Mouse (Mus musculus) gonadal fat pad, adult 2 months (tissue): ENCODE measurements at regions not wholly inside any gene's neighbourhood (a gene's known extent, or its start where the extent isn't known, plus 50 kb on each side); places are given as distances from the start of the nearest gene placed in this dataset.

Experiments used
- DNase-seq: peaks from one replicate; pipeline ENCODE4 v3.0.0-alpha.2; 2012; ENCODE audit warnings: low read depth

DNA sequence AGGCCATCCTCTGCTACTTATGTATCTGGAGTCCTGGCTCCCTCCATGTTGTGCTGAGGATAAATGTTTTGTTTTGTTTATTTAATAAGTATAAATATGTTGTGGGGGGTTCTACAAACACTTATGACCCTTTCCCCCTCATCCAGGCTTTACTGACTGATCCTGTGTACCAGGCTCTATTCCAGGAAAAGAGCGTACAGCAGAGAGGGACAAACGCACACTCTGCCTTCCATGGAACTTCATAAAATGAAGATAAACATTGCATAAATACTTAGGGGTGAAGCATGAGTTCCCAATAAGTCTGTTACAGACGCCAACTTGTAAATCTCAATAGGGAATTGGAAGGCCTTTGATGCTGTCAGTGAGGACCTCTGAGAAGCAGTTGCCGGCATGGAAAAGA, 263.7 kb upstream of the Atp2b1 start:
- DNase-seq = no peak

DNA sequence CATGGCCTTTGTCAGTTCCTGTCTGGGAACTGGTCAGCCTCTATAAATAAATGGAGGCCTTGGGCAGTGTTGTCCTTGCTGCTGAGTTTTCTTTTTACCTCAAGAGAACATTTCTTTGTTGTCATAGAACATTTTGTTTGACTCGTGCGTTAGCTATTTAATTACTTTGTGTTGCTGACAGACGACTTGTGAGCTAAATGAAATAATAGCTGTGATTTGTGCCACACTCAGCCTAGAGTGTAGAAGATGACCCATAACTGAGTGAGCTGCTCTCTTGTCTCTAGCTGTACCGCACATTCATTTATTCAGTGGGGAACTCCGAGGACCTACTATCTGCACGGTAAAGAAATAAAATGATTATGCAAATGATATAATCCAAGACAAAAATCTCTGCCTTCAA, 263.1 kb upstream of the Atp2b1 start:
- DNase-seq = no peak

DNA sequence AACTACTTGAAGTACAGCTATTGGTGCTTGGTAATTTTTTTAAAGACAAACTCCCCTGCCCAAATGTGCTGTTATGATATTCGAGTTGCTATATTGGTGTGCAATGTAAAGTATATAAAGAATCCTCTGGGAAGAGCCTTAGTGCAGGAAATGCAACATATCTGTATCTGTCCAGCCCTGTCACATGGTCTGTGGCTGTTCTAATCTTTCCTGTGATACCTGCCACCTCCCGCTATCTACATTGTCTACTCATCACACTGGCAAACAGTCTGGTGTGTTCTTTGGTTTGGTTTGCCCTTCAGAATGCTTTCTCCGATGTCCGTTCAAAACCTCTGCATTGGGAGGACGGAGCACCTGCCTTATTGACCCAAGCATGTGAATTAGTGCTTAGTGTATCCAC, 262.6 kb upstream of the Atp2b1 start:
- no peak for DNase-seq

GRCm38 (mm10) chr10:98652084-98652483, 262.1 kb upstream of the Atp2b1 start:
- DNase-seq = no peak

GRCm38 (mm10) chr10:98660747-98661146, 253.5 kb upstream of the Atp2b1 start:
- DNase-seq = peak; percentile 78

DNA sequence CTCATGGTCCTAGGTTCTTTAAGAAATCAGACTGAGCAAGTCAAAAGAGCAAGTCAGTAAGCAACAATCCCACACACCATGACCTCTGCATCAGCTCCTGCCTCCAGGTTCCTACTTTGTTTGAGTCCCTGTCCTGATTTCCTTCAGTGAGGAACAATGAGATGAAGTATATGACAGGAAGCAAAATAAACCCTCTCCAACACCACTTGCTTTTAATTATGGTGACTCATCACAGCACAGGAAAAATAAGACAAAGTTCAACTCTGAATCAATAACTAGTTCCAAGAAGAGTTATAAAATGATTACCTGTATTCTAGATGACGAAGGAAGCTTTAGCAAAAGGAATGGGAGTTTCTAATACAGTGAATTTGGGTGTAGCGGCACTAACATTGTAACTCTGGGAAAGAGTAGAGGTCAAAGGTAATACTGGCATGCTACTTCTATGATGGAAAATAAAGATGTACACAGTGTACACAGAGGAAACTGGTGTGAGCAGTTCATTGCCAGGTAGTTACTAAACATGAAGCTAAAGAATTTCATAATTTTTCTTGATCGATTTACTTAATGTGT, 248.2 kb upstream of the Atp2b1 start:
- no peak for DNase-seq

DNA sequence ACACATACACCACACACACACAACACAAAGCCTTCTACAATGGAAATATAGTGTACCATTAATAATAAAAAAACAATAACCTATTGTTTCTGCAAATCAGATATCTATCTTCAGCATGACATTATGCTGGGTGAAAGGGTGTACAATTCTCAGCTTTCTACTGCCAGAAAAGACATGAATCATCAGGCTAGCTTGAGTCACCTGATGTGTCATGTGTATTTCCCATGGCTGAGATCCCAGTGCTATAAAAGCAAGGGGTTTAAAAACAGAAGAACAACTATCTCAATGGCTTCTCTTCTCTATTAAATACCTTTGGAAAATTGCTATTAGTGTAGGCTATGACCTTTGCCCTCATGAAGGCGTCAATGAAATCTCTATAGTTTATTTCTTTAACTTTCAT, 246.5 kb upstream of the Atp2b1 start:
- no peak for DNase-seq

DNA sequence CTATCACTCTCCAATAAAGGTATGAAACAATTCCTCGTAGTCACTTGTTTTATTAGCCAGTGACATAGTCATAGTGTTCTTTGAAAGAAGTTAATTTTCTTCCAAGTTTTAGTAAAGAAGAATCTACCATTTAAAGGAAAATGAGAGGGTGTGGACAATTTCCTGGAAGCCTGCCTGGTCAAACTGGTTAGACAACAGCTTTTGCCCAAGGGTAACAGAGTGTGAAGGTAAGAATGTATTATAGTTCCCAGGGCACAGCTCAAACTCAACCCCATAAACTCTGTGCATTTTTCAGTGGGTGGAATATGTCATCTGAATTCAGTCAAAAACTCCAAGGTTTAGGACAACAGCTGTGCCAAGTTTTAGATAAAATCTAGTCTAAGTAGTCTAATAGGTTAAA, 240.1 kb upstream of the Atp2b1 start:
- DNase-seq = peak; percentile 82

GRCm38 (mm10) chr10:98676907-98677306, 237.3 kb upstream of the Atp2b1 start:
- peak; percentile 88 for DNase-seq

DNA sequence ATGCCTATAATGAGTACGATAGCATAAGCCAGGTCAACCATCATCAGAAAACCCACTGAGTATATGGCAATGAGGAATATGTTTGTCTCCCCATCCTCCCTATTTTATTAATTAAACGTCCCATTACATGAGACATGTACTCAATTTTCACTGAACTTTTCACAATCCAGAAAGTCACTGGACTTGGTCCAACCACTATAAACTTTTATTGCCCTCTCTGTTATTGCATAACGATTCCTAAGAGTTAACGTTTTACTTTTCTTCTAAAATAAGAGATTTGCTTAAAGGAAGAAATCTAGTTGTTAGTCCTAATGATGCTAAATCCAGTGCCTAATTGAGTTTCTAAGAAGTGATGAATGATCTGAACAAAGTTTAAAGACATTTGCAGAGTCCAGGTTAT, 236.0 kb upstream of the Atp2b1 start:
- DNase-seq = no peak

- no peak for DNase-seq
These were observed 231.8 kb upstream of the Atp2b1 start for GRCm38 (mm10) chr10:98682436-98682835.

GRCm38 (mm10) chr10:98684195-98684594, 230.0 kb upstream of the Atp2b1 start:
- DNase-seq = no peak

- no peak for DNase-seq
These were observed 229.5 kb upstream of the Atp2b1 start for GRCm38 (mm10) chr10:98684707-98685106.

DNA sequence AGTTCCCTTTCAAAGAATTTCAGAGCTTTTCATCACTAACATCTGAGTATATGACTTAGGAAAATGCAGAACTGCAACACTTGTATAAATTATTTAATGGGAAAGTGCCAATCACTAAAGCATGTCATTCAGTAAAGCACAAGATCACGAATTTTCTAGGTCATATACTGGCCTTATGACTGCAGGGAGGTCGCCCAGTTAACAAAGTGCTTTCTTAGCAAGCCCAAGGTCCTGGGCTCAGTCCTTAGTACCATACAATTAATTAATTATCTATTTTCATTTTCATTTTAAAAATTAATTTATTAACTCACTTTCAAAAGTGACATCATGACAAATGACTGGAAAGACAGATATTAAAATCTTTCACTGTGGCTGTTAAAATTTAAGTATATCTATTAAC, 228.5 kb upstream of the Atp2b1 start:
- DNase-seq = no peak

- no peak for DNase-seq
These were observed 227.8 kb upstream of the Atp2b1 start for GRCm38 (mm10) chr10:98686370-98686769.

- DNase-seq = no peak
These were observed 222.4 kb upstream of the Atp2b1 start for GRCm38 (mm10) chr10:98691816-98692215.

GRCm38 (mm10) chr10:98694690-98695370, 219.4 kb upstream of the Atp2b1 start:
- no peak for DNase-seq

DNA sequence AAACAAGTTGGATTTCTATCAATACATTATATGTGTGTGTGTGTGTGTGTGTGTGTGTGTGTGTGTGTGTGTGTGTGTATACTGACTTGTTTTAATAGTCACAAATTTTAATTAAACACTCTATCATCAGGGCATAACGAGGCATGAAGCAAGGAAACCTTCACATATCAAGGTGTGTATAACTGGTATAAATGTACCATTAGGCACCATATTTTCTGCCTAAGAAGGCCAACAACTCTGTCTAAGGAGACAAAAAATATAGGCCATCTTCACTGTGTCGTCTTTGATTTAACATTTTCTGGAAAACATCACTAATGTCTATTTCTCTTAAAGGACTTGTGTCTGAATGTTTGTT, 218.9 kb upstream of the Atp2b1 start:
- DNase-seq = no peak

DNA sequence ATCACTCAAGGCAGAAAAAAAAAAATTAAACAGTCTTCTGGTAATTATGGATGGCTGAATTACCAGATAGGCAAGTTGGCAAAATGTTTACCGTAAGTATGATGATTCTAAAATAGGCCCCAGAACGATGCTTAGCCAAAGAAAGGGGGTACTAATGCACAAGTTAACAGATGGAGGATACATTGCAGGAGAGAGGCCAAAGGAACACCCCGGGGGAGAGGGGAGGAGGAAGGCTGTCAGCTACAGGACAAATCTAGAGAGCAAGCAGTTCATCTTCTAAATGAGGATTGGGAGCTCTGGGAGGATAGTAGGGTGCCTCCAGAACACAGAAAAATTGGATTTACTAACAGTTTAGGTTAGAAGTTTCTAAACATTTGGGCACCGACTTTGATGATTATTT, 216.3 kb upstream of the Atp2b1 start:
- DNase-seq = no peak

DNA sequence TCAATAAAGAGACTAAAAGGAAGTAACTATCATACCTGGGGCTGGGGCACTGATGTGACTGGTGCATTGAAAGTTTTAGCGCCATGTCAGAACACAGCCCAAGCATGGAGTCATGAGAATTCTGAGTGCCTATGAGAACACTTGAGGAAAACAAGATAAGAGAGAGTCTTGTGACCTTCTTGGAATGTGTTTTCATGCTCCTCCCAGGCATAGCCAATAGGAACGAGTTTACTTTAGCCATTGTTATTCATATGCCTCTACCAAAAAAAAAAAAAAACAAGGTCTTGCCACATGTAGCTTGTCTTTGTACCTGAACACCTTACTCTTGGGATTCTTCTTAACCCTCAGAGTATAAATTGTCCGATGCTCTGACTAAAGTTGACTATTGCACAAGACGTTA, 214.6 kb upstream of the Atp2b1 start:
- DNase-seq = no peak

DNA sequence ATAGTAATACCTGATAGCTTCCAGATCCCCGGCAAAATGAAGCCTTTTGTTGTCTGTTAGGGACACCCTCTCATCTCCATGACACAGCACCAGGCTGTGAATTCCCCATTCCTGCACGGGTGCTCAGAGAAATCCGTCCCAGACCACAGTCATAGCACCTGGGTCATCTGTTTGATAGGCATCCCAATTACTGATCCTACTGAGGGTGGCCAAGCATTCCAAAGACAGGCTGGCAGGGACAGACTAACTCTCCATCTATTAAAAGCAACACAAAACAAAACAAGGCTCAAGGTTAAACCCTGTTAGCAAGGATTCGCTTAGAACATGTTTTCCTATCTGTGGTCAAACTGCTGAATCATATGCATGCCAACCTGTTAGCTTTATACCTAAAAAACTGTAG, 213.8 kb upstream of the Atp2b1 start:
- DNase-seq = no peak

GRCm38 (mm10) chr10:98701285-98701684, 212.9 kb upstream of the Atp2b1 start:
- DNase-seq = no peak

DNA sequence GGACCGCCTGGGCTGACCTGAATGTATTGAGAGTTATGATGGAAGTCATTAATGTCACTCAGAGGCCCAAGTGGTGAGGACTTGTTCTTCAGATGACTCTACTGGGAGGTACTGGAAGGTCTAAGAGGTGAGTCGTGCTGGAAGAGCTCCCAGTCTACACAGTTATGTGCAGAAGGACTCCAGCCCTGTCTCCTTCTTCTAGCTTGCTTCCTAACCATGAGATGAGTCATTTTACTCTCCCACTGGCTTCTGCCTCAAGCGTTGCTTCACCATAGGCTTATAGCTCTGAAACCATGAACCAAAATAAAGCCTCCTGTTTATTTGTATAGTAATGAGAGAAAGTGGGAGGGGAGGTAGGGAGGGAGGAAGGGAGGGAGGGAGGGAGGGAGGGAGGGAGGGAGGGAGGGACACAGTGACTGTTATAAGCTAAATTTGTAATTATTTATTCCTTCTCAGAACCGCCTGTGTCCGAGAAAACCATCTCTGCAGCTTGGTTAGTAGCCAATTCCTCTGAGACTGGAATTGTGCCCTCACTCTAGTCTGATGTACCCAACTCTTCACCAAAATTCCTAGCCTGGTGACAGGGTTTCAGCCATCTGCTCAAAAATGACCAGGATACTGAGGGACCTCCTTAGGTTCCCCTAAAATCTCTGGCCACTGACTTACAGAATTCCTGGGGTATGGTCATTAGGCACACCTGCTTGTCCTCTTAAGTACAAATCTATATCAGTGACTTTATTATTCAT, 211.6 kb upstream of the Atp2b1 start:
- no peak for DNase-seq
